Mouse (Mus musculus): ENCODE results near the gene Prelp.
A peak's percentile ranks its signal among the peaks of the same experiment; 100 is the strongest.

GRCm38 (mm10) chr1:133917456-133918087 lies 3.6 kb downstream of the Prelp start:
- TF ChIP-seq POLR2A (IDR thresholded peaks at IDR 0.05; ENCODE audit: control insufficient read depth, low read depth, low read length) (peak; percentile 42), CTCF (IDR thresholded peaks at IDR 0.05; ENCODE audit: control insufficient read depth, insufficient read depth, insufficient replicate concordance, low read depth, low read length) (no peak)

Measured in testis, adult 2 months (tissue).